Mouse (Mus musculus) megakaryocyte, embryonic 14.5 days (primary cell): Measurements from ENCODE around the gene Pipox.

Experiments
- FLI1 ChIP-seq: IDR thresholded peaks from 2 replicates; pipeline ENCODE4 v1.6.1; 2012; ENCODE audit warnings: low read length, inconsistent platforms, mixed read lengths
- GATA1 ChIP-seq: IDR thresholded peaks from 3 replicates; pipeline ENCODE4 v1.6.1; 2012; ENCODE audit warnings: mixed read lengths, low read length, inconsistent platforms, borderline replicate concordance

DNA sequence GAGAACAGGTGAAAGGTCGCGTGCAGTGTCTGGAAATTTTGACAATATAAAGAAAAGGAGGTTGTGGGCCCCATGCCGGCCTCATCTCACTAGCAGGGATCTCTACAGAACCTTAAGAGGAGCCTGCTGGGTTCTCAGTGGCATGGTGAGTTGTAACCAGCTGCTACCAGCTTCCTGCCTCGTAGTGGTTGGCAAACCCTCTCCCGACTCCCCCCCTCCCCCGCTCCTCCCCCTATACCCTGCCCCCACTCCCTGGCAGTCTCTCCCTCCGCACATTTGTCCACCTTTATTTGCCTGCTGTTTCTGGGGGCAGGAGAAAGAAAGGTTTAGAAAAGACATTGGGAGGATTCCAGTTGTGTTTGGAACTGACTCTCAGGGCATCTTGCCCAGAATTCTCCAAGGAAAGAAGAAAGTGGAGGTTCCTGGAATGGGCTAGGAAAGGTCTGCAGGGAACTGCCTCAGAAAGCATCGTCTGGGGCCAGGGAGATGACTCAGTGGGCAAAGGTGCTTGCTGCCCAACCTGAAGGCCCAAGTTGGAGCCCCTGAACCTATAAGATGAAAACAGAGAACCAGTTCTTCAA lies 8.0 kb upstream of the Pipox start:
- TF ChIP-seq FLI1 (no peak), GATA1 (no peak)
